Mouse (Mus musculus): ENCODE data around the gene Kifc3. TPM values are rescaled to one million over a fixed set of nuclear protein-coding genes. Genes with fewer than 3 reads are reported as not detected.
"Not testable (repeated sequence)": the region's sequence is repeated elsewhere in the genome, so short reads cannot be mapped to it uniquely, and the experiment has no call there.

Kifc3 gene
- polyA plus RNA-seq, 2 experiments: 12.7 to 25.9 TPM

DNA sequence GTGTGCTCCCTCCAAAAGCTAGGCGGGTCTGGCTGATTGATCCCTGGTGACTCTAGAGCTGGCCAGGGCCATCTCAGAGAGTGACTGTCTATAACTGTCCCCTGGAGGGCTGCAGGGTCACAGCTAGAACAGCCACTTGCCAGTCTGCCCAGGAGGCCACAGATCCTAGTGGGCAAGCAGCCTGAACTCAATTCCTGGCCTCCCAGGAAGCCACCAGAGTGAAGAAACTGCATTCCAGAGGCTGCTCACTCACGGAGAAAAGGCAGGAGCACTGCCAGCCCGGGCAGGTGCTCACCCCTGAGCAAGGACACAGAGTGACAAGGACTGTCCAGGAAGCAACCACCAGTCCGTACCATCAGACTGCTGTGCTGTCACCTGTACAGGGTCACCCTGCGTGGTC, 34.9 kb downstream of the Kifc3 start:
- DNase-seq (ENCODE audit: low spot score) (no peak), ATAC-seq (ENCODE audit: low FRiP score, low read depth) (no peak)
- H3K9me3 ChIP-seq (ENCODE audit: control insufficient read depth, low read length): no peaks in the 10 kb centered on the region
- H3K36me3 ChIP-seq (ENCODE audit: control insufficient read depth, insufficient read depth, low read length): no peaks in the 10 kb centered on the region
- H3K4me2 ChIP-seq (replicated peaks; ENCODE audit: low read depth, low read length, severe bottlenecking): no peak overlapping the region
- no peak overlapping the region for H3K4me3 ChIP-seq (replicated peaks; ENCODE audit: low read length)
- H3K4me1 ChIP-seq (ENCODE audit: control insufficient read depth, insufficient read depth, low read length): no peaks in the 10 kb centered on the region
- WGBS: 72% methylated on average over 5 of the region's 5 CpGs
- H3K27me3 ChIP-seq (ENCODE audit: control insufficient read depth, insufficient read depth, low read length): no peaks in the 10 kb centered on the region
- no peak overlapping the region for H3K27ac ChIP-seq (replicated peaks; ENCODE audit: low read depth, low read length)
- no peak for TF ChIP-seq POLR2A (IDR thresholded peaks at IDR 0.05; ENCODE audit: borderline replicate concordance, extremely low read depth, insufficient read depth, insufficient read length)
- no peak overlapping the region for H3K9ac ChIP-seq (ENCODE audit: low read depth, low read length, severe bottlenecking)

DNA sequence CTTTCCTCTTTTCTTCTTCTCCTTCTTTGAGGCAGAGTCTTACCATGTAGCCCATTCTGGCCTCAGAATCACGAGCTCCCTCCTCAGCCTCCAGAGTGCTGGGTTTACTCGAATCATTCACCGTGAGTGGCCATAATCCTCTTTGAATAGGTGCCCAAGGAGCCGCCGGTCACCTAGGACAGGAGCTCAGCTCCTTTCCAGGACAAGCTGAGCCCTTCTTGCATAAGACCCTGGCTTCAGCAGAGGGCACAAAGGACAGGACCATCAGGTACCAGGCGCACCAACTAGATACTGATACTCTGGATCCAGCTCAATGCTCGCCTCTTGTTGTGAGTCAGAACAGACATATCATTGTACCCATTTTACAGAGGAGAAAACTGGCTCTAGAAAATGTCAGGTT, 36.2 kb downstream of the Kifc3 start:
- H3K27ac ChIP-seq (replicated peaks; ENCODE audit: low read depth, low read length): no peak overlapping the region
- ATAC-seq (ENCODE audit: low FRiP score, low read depth): no peak
- no peaks in the 10 kb centered on the region for H3K36me3 ChIP-seq (ENCODE audit: control insufficient read depth, insufficient read depth, low read length)
- no peaks in the 10 kb centered on the region for H3K4me1 ChIP-seq (ENCODE audit: control insufficient read depth, insufficient read depth, low read length)
- no peaks in the 10 kb centered on the region for H3K27me3 ChIP-seq (ENCODE audit: control insufficient read depth, insufficient read depth, low read length)
- H3K4me3 ChIP-seq (replicated peaks; ENCODE audit: low read length): no peak overlapping the region
- 86% methylated on average over 7 of the region's 7 CpGs for WGBS
- no peak overlapping the region for H3K4me2 ChIP-seq (replicated peaks; ENCODE audit: low read depth, low read length, severe bottlenecking)
- H3K9me3 ChIP-seq (ENCODE audit: control insufficient read depth, low read length): no peaks in the 10 kb centered on the region
- TF ChIP-seq POLR2A (IDR thresholded peaks at IDR 0.05; ENCODE audit: borderline replicate concordance, extremely low read depth, insufficient read depth, insufficient read length): no peak
- H3K9ac ChIP-seq (ENCODE audit: low read depth, low read length, severe bottlenecking): no peak overlapping the region
- no peak for DNase-seq (ENCODE audit: low spot score)

GRCm38 (mm10) chr8:95165923-95166322, 36.7 kb downstream of the Kifc3 start:
- DNase-seq (ENCODE audit: low spot score) (no peak), ATAC-seq (ENCODE audit: low FRiP score, low read depth) (no peak)
- Histone ChIP-seq H3K9me3 (ENCODE audit: control insufficient read depth, low read length) (no peaks in the 10 kb centered on the region), H3K27ac (replicated peaks; ENCODE audit: low read depth, low read length) (no peak overlapping the region), H3K9ac (ENCODE audit: low read depth, low read length, severe bottlenecking) (no peak overlapping the region), H3K36me3 (ENCODE audit: control insufficient read depth, insufficient read depth, low read length) (no peaks in the 10 kb centered on the region), H3K4me2 (replicated peaks; ENCODE audit: low read depth, low read length, severe bottlenecking) (no peak overlapping the region), H3K27me3 (ENCODE audit: control insufficient read depth, insufficient read depth, low read length) (no peaks in the 10 kb centered on the region), H3K4me3 (replicated peaks; ENCODE audit: low read length) (no peak overlapping the region), H3K4me1 (ENCODE audit: control insufficient read depth, insufficient read depth, low read length) (no peaks in the 10 kb centered on the region)
- WGBS: 43% methylated on average over 11 of the region's 11 CpGs
- TF ChIP-seq POLR2A (IDR thresholded peaks at IDR 0.05; ENCODE audit: borderline replicate concordance, extremely low read depth, insufficient read depth, insufficient read length): no peak

- Histone ChIP-seq H3K4me1 (ENCODE audit: control insufficient read depth, insufficient read depth, low read length) (no peaks in the 10 kb centered on the region), H3K4me2 (replicated peaks; ENCODE audit: low read depth, low read length, severe bottlenecking) (no peak overlapping the region), H3K27ac (replicated peaks; ENCODE audit: low read depth, low read length) (no peak overlapping the region), H3K27me3 (ENCODE audit: control insufficient read depth, insufficient read depth, low read length) (no peaks in the 10 kb centered on the region), H3K36me3 (ENCODE audit: control insufficient read depth, insufficient read depth, low read length) (no peaks in the 10 kb centered on the region), H3K9ac (ENCODE audit: low read depth, low read length, severe bottlenecking) (no peak overlapping the region), H3K4me3 (replicated peaks; ENCODE audit: low read length) (no peak overlapping the region), H3K9me3 (ENCODE audit: control insufficient read depth, low read length) (no peaks in the 10 kb centered on the region)
- ATAC-seq (ENCODE audit: low FRiP score, low read depth) (peak; percentile 68; the same call in 1 of the 2 replicates), DNase-seq (ENCODE audit: low spot score) (no peak)
- no peak for TF ChIP-seq POLR2A (IDR thresholded peaks at IDR 0.05; ENCODE audit: borderline replicate concordance, extremely low read depth, insufficient read depth, insufficient read length)
- WGBS: 22% methylated on average over 7 of the region's 7 CpGs
These were observed 38.1 kb downstream of the Kifc3 start for GRCm38 (mm10) chr8:95164469-95164868.

- not testable (repeated sequence) for DNase-seq (ENCODE audit: low spot score); H3K9me3 ChIP-seq (ENCODE audit: control insufficient read depth, low read length); H3K9ac ChIP-seq (ENCODE audit: low read depth, low read length, severe bottlenecking); H3K4me2 ChIP-seq (replicated peaks; ENCODE audit: low read depth, low read length, severe bottlenecking); ATAC-seq (ENCODE audit: low FRiP score, low read depth); H3K4me3 ChIP-seq (replicated peaks; ENCODE audit: low read length); H3K27me3 ChIP-seq (ENCODE audit: control insufficient read depth, insufficient read depth, low read length); H3K36me3 ChIP-seq (ENCODE audit: control insufficient read depth, insufficient read depth, low read length); H3K27ac ChIP-seq (replicated peaks; ENCODE audit: low read depth, low read length); H3K4me1 ChIP-seq (ENCODE audit: control insufficient read depth, insufficient read depth, low read length)
- WGBS: 85% methylated on average over 2 of the region's 2 CpGs
These were observed 38.6 kb downstream of the Kifc3 start for GRCm38 (mm10) chr8:95163969-95164368.

- TF ChIP-seq POLR2A (IDR thresholded peaks at IDR 0.05; ENCODE audit: borderline replicate concordance, extremely low read depth, insufficient read depth, insufficient read length): no peak
- Histone ChIP-seq H3K9me3 (ENCODE audit: control insufficient read depth, low read length) (no peaks in the 10 kb centered on the region), H3K4me1 (ENCODE audit: control insufficient read depth, insufficient read depth, low read length) (no peaks in the 10 kb centered on the region)
These were observed 39.8 kb downstream of the Kifc3 start for GRCm38 (mm10) chr8:95162785-95163184.

More at GRCm38 (mm10) chr8:95162785-95163184, 39.8 kb downstream of the Kifc3 start:
- Histone ChIP-seq H3K36me3 (ENCODE audit: control insufficient read depth, insufficient read depth, low read length) (no peaks in the 10 kb centered on the region), H3K9ac (ENCODE audit: low read depth, low read length, severe bottlenecking) (no peak overlapping the region), H3K4me3 (replicated peaks; ENCODE audit: low read length) (no peak overlapping the region), H3K27me3 (ENCODE audit: control insufficient read depth, insufficient read depth, low read length) (no peaks in the 10 kb centered on the region), H3K4me2 (replicated peaks; ENCODE audit: low read depth, low read length, severe bottlenecking) (no peak overlapping the region), H3K27ac (replicated peaks; ENCODE audit: low read depth, low read length) (no peak overlapping the region)
- DNase-seq (ENCODE audit: low spot score): no peak
- no peak for ATAC-seq (ENCODE audit: low FRiP score, low read depth)
- WGBS: 54% methylated on average over 6 of the region's 6 CpGs

Data from limb, embryonic 14.5 days (tissue).